Mouse (Mus musculus): ENCODE results near the gene Olfr1535.

DNA sequence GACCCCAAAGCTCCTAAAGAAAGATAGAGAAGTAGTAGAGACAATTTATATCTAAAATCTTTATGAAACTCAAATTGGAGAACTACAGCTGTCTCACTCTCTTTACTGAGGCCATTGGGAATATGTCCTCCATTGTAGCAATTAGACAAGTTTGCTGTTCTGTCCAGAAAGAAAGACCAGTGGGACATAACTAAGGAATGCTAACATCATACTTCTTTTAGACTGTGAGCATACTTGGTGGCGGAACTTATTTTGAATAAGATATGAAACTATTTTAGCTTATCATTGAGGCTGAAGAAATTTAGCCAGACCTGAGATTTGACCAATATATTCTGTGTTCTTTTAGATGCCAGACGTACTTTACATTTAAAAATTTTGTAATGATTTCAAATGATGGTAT is 22.0 kb upstream of the Olfr1535 start, which contains the start of gene Olfr1364:
- TF ChIP-seq GATA1 (IDR thresholded peaks at IDR 0.05; ENCODE audit: borderline replicate concordance, low read length) (no peak), FLI1 (IDR thresholded peaks at IDR 0.05; ENCODE audit: low read length) (no peak)

Measured in megakaryocyte, embryonic 14.5 days (primary cell).